Mouse (Mus musculus): ENCODE data around the gene Cd302. TPM values are rescaled to one million over a fixed set of nuclear protein-coding genes. Genes with fewer than 3 reads are reported as not detected.

Cd302 gene
- 16.0 and 17.9 TPM in 2 replicates for polyA plus RNA-seq (2015; fragmentation: Nextera tagmentation; extraction: Ambion mirVana)

DNA sequence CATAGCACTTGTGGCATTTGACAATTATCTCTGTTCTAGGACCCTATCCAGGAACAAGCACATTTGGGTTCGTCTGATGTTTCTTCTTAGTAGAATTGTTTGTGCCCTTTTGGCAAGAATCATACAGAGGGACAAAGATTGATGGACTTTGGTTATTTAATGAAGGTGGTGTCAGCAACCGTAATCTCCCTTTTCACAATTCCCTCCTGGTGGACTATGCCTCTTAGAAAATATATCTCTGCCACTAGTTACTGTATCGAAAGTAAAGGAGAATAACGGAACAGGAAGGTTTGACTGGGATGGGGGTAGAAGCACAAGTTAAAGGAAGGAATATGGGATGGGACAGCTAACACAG is at the start of gene Cd302:
Cd302 (minus strand) TSS at position 22 of the 355 bp plus-strand sequence.
- Histone ChIP-seq H3K27ac (replicated peaks) (no peak within 1 kb of the TSS), H3K4me3 (peak within 1 kb of the TSS; percentile 42), H3K9me3 (no peaks in the 10 kb centered on the region), H3K36me3 (no peaks in the 10 kb centered on the region), H3K27me3 (peaks cover 27% of the 10 kb centered on the region), H3K4me2 (peak within 1 kb of the TSS; percentile 92), H3K4me1 (replicated peaks) (peaks cover 15% of the 10 kb centered on the region; the same call in 1 of the 2 replicates), H3K9ac (peak within 1 kb of the TSS; percentile 71)
- 58% methylated on average over 4 of the region's 4 CpGs for WGBS
- ATAC-seq (ENCODE audit: low read depth) = no peak

- no peaks in the 10 kb centered on the region for H3K27me3 ChIP-seq
- H3K4me1 ChIP-seq (replicated peaks) = no peaks in the 10 kb centered on the region
- no peak overlapping the region for H3K4me3 ChIP-seq
- H3K9me3 ChIP-seq = no peaks in the 10 kb centered on the region
- WGBS = 94% methylated on average over 10 of the region's 10 CpGs
- no peak overlapping the region for H3K4me2 ChIP-seq
- H3K9ac ChIP-seq = no peak overlapping the region
- ATAC-seq (ENCODE audit: low read depth) = no peak
- H3K27ac ChIP-seq (replicated peaks) = no peak overlapping the region
- H3K36me3 ChIP-seq = no peaks in the 10 kb centered on the region
Observed at GRCm38 (mm10) chr2:60328641-60329040, 44.4 kb upstream of the Cd302 start.

DNA sequence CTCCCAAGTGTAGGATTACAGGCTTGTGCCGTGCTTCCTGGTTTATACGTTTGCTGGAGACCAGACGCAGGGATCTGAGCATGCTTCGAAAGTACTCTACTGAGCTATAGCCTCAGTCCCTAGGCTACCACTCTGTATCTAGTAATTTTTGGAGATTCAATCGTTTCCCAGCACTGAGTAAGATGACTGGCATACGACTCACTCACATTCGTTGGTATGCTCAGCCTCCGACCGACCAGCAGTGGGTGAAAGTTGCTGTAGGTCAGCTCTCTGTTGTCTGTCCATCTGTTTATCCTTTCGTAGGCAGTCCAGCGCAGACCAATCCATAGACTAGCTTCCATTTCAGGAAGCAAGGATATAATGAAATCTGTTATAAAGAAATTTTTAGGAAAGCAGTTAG is 43.3 kb upstream of the Cd302 start:
- no peak overlapping the region for H3K9ac ChIP-seq
- H3K36me3 ChIP-seq = no peaks in the 10 kb centered on the region
- WGBS = 93% methylated on average over 11 of the region's 11 CpGs
- no peak for ATAC-seq (ENCODE audit: low read depth)
- H3K27me3 ChIP-seq = no peaks in the 10 kb centered on the region
- H3K4me1 ChIP-seq (replicated peaks) = no peaks in the 10 kb centered on the region
- no peak overlapping the region for H3K4me2 ChIP-seq
- H3K4me3 ChIP-seq = no peak overlapping the region
- H3K9me3 ChIP-seq = no peaks in the 10 kb centered on the region
- H3K27ac ChIP-seq (replicated peaks) = no peak overlapping the region

- no peak for ATAC-seq (ENCODE audit: low read depth)
- Histone ChIP-seq H3K4me2 (no peak overlapping the region), H3K9ac (no peak overlapping the region), H3K36me3 (no peaks in the 10 kb centered on the region), H3K27ac (replicated peaks) (no peak overlapping the region), H3K4me3 (no peak overlapping the region), H3K4me1 (replicated peaks) (no peaks in the 10 kb centered on the region), H3K9me3 (no peaks in the 10 kb centered on the region), H3K27me3 (no peaks in the 10 kb centered on the region)
- 91% methylated on average over 7 of the region's 7 CpGs for WGBS
Observed at GRCm38 (mm10) chr2:60326948-60327347, 42.7 kb upstream of the Cd302 start.

DNA sequence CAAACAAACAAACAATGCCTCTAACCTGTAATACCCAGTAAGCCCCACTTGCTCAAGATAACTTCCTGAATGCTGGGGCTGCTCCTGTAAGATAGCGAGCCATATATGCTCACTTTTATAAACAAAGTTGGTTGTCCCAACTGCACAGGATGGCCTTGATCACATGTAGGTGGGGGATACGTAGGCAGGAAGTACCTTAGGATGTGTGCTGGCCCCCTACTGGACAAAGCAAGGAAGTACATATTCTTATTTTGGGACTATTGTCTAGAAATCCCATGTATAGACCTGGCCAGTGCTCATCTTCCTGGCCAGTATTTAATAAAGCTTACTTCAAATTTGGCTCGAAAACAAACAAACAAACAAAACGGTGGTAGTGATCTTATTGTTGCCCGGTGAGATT is 39.1 kb upstream of the Cd302 start:
- 83% methylated on average over 5 of the region's 5 CpGs for WGBS
- Histone ChIP-seq H3K4me2 (no peak overlapping the region), H3K9me3 (no peaks in the 10 kb centered on the region)

DNA sequence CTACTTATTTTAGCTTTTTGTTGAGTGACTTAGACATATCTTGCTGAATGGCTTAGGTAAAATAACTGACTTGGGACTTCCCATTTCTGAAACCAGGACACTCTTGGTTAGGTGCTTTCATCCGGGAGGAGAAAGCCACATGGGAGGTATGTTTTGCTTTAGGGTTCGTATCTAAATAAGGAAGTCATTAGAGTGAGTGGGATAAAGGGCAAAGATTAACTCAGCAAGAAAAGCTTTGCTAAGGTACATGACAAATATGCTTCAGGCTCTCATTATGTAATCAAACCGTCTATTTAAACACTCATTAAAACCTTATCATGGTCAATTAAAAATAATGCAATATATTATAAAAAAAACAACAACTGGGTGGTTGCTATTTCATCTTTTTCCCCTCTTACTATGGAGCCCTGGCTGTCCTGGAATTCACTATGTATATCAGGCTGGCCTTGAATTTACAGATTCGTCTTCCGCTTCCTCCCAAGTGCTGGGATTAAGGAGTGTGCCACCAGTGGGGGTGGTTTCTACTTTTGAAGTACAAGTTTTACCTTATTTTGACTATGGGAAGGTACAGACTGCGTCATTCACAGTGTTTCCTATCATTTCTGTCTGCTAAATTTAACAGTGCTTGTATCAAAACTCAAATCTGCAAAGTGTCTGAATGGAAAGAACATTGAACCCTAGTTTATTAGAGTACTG is 37.9 kb upstream of the Cd302 start:
- no peak for ATAC-seq (ENCODE audit: low read depth)

More for the DNA sequence above, 39.1 kb upstream of the Cd302 start:
- ATAC-seq (ENCODE audit: low read depth) = no peak
- H3K4me1 ChIP-seq (replicated peaks) = no peaks in the 10 kb centered on the region
- H3K27me3 ChIP-seq = no peaks in the 10 kb centered on the region
- H3K4me3 ChIP-seq = no peak overlapping the region
- H3K36me3 ChIP-seq = no peaks in the 10 kb centered on the region
- no peak overlapping the region for H3K9ac ChIP-seq
- H3K27ac ChIP-seq (replicated peaks) = no peak overlapping the region

DNA sequence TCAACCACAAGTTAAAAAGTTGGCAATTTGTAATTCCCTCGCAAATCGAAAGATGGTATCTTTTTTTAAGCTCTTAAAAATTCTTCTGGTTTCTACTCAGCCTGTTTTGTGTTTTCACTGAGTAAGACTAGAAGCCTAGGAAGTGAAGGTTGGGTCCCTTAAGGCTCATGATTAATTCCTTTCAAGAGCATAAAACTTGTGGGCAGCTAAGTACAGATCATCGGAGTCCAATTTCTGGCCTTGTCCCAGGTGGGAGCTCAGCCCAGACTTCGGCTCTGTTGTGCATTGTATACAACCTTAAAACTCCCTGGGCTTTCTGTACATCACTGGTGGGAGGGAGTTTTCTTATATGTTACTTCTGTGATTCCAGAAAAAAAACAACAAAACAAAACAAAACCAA is 19.5 kb upstream of the Cd302 start:
- 95% methylated on average over 4 of the region's 4 CpGs for WGBS

More for the DNA sequence above, 37.9 kb upstream of the Cd302 start:
- Histone ChIP-seq H3K9me3 (no peaks in the 10 kb centered on the region), H3K27me3 (no peaks in the 10 kb centered on the region), H3K9ac (no peak overlapping the region), H3K4me2 (no peak overlapping the region), H3K4me3 (no peak overlapping the region), H3K27ac (replicated peaks) (no peak overlapping the region), H3K36me3 (no peaks in the 10 kb centered on the region), H3K4me1 (replicated peaks) (no peaks in the 10 kb centered on the region)
- 80% methylated on average over 6 of the region's 6 CpGs for WGBS

DNA sequence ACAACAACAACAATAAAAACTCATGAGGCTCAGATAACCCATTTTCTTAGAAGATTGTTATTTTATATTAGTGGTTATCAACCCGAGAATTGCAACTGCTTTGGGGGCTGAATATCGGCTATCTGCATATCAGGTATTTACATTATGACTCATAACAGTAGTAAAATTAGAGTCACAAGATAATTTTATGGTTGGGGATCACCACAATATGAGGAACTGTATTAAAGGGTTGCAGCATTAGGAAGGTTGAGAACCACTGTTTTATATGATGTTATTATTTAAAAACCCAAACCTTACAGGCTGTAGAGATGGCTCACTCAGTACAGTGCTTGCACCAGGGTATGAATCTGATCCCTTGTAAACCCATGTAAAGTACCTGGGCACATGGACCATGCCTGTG is 15.0 kb upstream of the Cd302 start:
- no peaks in the 10 kb centered on the region for H3K36me3 ChIP-seq
- ATAC-seq (ENCODE audit: low read depth) = no peak
- H3K4me2 ChIP-seq = no peak overlapping the region
- H3K9me3 ChIP-seq = no peaks in the 10 kb centered on the region
- WGBS = 91% methylated on average over 2 of the region's 2 CpGs
- no peak overlapping the region for H3K27ac ChIP-seq (replicated peaks)
- no peak overlapping the region for H3K4me3 ChIP-seq
- no peak overlapping the region for H3K9ac ChIP-seq
- H3K4me1 ChIP-seq (replicated peaks) = no peaks in the 10 kb centered on the region
- H3K27me3 ChIP-seq = no peaks in the 10 kb centered on the region

More for the DNA sequence above, 19.5 kb upstream of the Cd302 start:
- Histone ChIP-seq H3K27me3 (no peaks in the 10 kb centered on the region), H3K4me1 (replicated peaks) (no peaks in the 10 kb centered on the region), H3K4me3 (no peak overlapping the region), H3K9me3 (no peaks in the 10 kb centered on the region), H3K9ac (no peak overlapping the region), H3K4me2 (no peak overlapping the region), H3K36me3 (no peaks in the 10 kb centered on the region), H3K27ac (replicated peaks) (no peak overlapping the region)
- no peak for ATAC-seq (ENCODE audit: low read depth)

DNA sequence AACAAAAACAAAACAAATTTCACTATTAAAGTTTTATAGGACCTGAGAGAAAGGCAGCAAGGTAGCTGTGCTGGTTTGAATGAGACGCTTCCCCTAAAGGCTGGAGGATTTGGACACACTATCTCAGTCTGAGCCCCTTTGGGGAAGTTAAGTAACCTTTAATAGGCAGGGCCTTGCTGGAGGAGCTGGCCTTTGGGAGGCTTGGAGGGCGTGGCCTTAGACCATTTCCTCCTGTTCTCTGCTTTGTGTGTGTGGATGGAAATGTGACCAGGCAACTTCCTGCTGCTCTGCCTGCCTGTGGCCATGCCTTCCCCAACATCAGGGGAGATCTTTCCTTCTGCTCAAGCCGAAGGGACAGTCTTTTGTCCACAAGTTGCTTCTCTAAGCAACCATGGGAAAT is 14.0 kb upstream of the Cd302 start:
- H3K9ac ChIP-seq = no peak overlapping the region

DNA sequence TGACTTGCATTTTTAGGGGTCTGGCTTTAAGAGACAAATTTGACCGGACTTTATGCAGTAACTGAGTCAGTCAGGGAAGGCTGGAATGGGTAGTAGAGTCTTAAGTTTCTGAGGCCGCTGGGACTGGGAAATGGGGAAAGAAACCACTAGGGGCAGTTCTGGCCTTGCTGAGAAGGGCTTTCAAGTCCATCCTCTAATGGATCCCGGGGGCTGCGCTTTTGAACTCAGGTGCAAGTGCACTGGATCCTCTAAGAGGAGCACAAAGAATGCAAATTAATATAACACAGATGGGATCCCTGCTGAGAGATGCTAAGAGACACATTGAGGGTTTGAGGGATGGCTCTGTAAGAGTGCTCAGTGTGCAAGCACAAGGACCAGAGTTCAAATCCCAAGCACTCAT is 7.1 kb upstream of the Cd302 start:
- 86% methylated on average over 4 of the region's 4 CpGs for WGBS
- H3K36me3 ChIP-seq = no peaks in the 10 kb centered on the region
- H3K27ac ChIP-seq (replicated peaks) = no peak overlapping the region
- H3K9me3 ChIP-seq = no peaks in the 10 kb centered on the region
- H3K4me1 ChIP-seq (replicated peaks) = no peaks in the 10 kb centered on the region
- no peaks in the 10 kb centered on the region for H3K27me3 ChIP-seq
- no peak overlapping the region for H3K4me2 ChIP-seq
- H3K4me3 ChIP-seq = no peak overlapping the region
- no peak overlapping the region for H3K9ac ChIP-seq
- ATAC-seq (ENCODE audit: low read depth) = no peak

More for the DNA sequence above, 14.0 kb upstream of the Cd302 start:
- no peak overlapping the region for H3K4me2 ChIP-seq
- H3K27ac ChIP-seq (replicated peaks) = no peak overlapping the region
- WGBS = 78% methylated on average over 3 of the region's 3 CpGs
- no peaks in the 10 kb centered on the region for H3K4me1 ChIP-seq (replicated peaks)
- H3K36me3 ChIP-seq = no peaks in the 10 kb centered on the region
- no peaks in the 10 kb centered on the region for H3K9me3 ChIP-seq
- no peak for ATAC-seq (ENCODE audit: low read depth)
- no peaks in the 10 kb centered on the region for H3K27me3 ChIP-seq
- H3K4me3 ChIP-seq = no peak overlapping the region

DNA sequence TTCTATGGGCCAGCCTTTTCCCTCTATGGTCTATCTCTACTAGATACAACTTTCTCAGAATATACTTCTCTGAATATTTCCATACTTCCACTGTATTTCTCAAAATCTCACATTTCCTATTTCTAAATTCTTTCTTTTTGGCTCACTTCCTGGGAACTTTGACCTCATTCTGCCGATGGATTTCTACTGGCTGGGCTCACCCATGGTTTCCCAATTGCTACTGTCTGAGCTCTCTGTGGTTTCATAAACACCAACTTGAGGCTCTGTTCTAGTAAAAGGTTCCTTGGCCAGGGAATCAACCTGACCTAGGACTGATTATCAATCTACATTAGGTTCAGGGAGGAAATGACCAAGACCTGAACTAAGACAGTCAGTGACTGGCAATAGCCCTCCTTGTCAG is 5.2 kb upstream of the Cd302 start:
- Histone ChIP-seq H3K4me1 (replicated peaks) (peaks cover under 1% of the 10 kb centered on the region; the same call in 1 of the 2 replicates), H3K9ac (no peak overlapping the region), H3K36me3 (no peaks in the 10 kb centered on the region), H3K4me2 (no peak overlapping the region), H3K27me3 (peaks cover 12% of the 10 kb centered on the region), H3K27ac (replicated peaks) (no peak overlapping the region), H3K4me3 (no peak overlapping the region), H3K9me3 (no peaks in the 10 kb centered on the region)
- ATAC-seq (ENCODE audit: low read depth) = no peak
- 93% methylated on average over 1 of the region's 1 CpGs for WGBS

GRCm38 (mm10) chr2:60288606-60289005 is 4.3 kb upstream of the Cd302 start:
- no peaks in the 10 kb centered on the region for H3K36me3 ChIP-seq
- no peak overlapping the region for H3K4me2 ChIP-seq
- peaks cover 9% of the 10 kb centered on the region; the same call in 1 of the 2 replicates for H3K4me1 ChIP-seq (replicated peaks)
- 84% methylated on average over 4 of the region's 4 CpGs for WGBS
- H3K27me3 ChIP-seq = peaks cover 19% of the 10 kb centered on the region
- no peak overlapping the region for H3K9ac ChIP-seq
- no peaks in the 10 kb centered on the region for H3K9me3 ChIP-seq
- H3K4me3 ChIP-seq = no peak overlapping the region
- ATAC-seq (ENCODE audit: low read depth) = no peak
- H3K27ac ChIP-seq (replicated peaks) = no peak overlapping the region

- H3K4me3 ChIP-seq = no peak overlapping the region
- H3K9ac ChIP-seq = no peak overlapping the region
- no peak overlapping the region for H3K27ac ChIP-seq (replicated peaks)
- H3K4me2 ChIP-seq = no peak overlapping the region
- H3K9me3 ChIP-seq = no peaks in the 10 kb centered on the region
- H3K27me3 ChIP-seq = peaks cover 27% of the 10 kb centered on the region
- H3K36me3 ChIP-seq = no peaks in the 10 kb centered on the region
- no peak for ATAC-seq (ENCODE audit: low read depth)
- 85% methylated on average over 8 of the region's 8 CpGs for WGBS
- H3K4me1 ChIP-seq (replicated peaks) = peaks cover 15% of the 10 kb centered on the region; the same call in 1 of the 2 replicates
Observed at GRCm38 (mm10) chr2:60285107-60285617, 874 bp upstream of the Cd302 start.
